Mouse (Mus musculus): ENCODE results near the gene Cyp2a22.
A peak's percentile ranks its signal among the peaks of the same experiment; 100 is the strongest.
"Not testable (repeated sequence)": the region's sequence is repeated elsewhere in the genome, so short reads cannot be mapped to it uniquely, and the experiment has no call there.

The Cyp2a22 gene

DNA sequence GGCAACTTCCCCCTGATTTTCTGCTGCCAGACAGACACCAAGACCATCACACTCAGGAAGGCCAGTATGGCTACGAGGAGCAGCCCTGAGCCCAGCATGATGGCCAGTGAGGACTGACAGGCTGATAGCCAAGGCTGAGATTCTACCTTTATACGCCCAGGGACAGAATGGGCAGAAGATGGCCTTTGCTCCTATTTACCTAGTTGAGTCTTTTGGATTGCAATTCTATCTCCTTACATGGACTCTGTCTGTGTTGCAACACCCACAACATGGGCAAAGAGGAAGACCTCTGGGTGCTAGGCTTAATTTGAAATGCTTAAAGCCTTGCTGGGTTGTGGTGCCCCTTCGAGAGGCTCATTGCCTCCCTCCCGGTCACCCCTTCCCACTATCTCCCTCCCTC, at the start of gene Cyp2a22:
Cyp2a22 (minus strand) TSS at position 123 of the 400 bp plus-strand sequence.
- no peak for DNase-seq (ENCODE audit: low spot score)

DNA sequence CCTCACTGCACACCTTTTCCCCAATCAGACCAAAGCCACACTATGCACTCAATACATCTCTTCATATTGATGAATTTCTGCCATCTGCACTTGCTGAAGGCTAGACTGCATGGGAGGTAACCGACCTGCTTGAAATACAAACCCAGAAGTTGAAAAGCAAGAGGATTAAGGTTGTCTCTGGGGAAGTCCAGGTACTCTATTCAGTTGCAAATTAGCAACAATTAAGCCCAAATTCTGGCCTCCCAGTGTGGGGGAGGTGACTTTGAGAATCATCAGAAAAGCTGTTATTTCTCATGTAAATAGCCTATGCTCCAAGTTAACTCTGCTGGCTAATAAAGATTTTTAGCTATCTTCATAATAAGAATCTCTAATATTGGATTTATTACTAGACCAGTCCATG, 44.0 kb upstream of the Cyp2a22 start:
- not testable (repeated sequence) for DNase-seq (ENCODE audit: low spot score)

DNA sequence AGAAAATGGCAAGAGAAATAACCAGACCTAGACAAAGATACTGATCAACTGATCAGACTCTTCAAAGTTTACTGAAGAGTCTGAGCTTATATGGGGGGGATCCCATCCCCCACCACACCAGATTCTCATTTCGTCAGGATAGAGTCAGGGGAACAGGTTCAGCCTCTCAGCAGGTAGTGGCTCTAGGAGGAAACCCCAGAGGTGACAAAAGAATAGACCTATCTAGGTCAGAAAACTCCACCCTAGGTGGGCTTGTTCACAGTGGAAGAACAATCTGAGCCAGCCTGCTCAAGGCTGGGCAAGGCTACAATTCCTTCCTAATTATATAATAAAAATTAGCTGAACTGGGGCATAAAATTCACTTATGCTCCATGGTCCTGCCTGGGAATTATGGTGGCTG, 43.4 kb upstream of the Cyp2a22 start:
- DNase-seq (ENCODE audit: low spot score): no peak

DNA sequence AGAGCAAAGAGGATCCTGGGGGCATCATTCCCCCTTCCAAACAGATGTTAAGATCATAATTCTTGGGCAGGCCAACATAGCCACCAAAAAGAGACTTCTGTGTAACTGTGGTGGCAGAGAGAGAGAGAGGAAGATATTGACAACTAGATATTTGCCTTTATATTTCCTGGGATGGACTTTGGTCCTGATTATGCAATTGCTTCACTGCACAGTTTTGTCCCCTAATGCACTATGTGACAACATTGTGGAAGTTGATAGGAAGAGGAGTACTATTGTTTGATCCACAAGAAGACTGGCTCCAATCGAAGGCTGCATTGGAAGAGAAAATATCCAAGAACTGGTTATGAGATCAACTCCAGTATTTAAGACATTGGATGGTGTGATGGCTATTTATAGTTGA, 42.8 kb upstream of the Cyp2a22 start:
- DNase-seq (ENCODE audit: low spot score): not testable (repeated sequence)

DNA sequence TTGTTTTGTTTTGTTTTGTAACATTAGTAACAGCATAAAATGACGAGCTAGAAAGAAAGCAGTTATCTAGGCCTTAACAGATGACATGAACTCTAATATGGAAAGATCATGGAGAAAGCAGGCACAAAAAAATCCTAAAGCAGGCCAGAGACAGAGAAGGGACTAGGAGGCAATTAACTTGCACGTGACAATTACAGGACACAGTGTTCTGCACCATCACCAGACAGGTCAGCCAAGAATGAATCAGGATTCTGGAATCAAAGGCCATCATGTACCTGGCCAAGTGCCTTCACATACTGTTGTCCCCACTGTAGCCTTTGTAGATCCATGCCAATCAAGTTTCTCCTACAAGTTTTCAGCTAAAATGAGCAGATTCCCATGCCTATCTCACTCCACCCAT, 42.3 kb upstream of the Cyp2a22 start:
- DNase-seq (ENCODE audit: low spot score): not testable (repeated sequence)

DNA sequence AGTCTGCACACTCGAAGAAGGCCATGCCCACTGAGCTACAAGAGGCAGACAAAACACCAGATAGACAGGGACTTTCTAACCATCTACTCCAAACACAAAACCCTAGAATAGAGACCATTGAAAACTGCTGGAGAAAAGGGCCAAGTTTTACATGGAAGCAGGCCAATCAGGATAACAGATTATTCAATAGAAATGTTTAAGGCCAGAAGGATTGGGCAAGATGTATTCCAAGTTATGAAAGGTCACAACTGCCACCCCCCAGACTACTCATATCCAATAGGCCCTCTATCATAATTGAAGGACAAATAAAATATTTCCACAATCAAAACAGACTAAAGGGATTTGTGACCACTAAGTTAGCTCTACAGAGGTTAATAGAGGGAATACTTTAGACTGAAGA, 23.2 kb upstream of the Cyp2a22 start:
- peak; percentile 36 for DNase-seq (ENCODE audit: low spot score)

DNA sequence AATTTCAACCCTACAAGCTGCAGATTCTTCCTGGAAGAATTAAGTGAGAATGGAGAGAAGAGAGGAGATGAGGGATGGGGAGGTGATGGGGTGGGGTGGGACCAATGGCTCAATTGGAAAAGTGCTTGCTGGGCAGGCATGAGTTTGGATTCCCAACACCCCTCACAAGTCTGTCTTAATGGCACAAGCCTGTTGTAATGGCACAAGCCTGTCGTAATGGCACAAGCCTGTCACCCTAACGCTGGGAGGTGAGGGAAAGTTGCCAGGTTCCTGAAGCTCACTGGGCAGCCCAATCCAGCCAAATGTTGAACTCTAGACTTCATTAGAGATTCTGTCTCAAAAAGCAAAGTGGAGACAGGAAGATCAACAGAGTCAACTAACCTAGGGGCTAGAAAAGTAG, 14.1 kb upstream of the Cyp2a22 start:
- DNase-seq (ENCODE audit: low spot score): not testable (repeated sequence)

DNA sequence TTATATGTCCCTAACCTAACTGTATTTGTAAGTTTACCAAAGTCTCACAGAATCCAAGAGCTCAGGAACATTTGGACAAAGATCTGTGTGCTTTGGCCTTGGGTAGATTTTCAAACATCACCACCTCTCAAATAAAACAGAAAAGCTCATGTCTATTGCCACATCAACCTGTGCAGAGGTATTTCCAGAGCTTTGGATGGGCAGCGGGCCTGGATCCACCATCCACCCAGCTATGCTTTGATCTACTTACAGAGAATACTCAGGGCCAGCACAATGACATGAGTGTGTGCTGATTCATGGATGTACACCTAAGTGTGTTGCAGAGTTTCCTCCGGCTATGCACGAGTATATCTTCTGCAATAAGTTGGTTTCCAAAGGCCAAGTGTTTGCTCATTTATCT, 13.5 kb upstream of the Cyp2a22 start:
- DNase-seq (ENCODE audit: low spot score): not testable (repeated sequence)

DNA sequence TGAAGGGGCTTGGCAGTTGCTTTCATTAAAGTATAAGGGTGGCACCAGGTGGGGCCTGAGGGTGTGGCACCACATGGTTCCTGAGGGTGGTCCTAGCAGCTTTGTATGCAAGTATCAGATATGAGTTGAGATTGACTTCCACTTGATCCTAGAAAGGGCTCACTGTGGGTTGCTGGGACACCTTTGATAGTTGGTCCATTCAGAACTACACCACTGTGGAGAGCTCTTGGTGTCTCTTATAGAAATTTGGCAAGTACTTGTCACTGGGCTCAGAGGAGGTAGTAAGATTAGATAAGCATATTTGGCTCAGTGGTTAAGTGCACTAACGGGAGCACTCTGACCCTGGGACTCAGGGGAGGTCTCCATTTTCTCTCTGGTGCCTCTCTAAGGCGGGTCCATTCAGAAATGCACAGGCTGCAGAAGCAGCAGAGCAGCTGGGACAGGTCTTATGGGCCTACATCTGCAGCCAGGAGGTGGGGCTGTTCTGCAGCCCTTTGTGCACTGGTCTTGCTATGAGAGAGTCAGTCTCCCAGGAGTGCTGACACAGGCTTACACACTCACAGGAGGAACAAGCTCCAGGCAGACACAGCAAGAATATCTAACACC, 2.2 kb upstream of the Cyp2a22 start:
- peak; percentile 60 for DNase-seq (ENCODE audit: low spot score)

DNA sequence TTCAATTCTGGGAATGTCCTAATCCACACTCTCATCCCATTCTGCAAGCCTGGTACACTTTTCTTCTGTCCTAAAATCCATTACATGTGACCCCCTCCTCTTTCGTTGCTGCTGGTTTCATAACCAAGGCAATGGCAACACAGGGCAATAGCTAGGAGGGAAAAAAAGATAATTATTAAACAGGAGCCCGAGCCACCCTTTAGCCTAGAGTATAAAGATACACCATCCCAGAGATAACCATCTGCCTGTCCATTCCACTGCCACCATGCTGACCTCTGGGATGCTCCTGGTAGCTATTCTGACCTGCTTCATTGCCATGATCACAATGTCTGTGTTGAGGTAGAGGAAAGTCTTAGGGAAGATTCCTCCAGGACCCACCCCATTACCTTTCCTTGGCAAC, 22.1 kb downstream of the Cyp2a22 start:
- not testable (repeated sequence) for DNase-seq (ENCODE audit: low spot score)
